Mouse (Mus musculus) megakaryocyte-erythroid progenitor cell, adult 5-6 weeks (primary cell): ENCODE results near the gene Bicc1. TPM values are rescaled to one million over a fixed set of nuclear protein-coding genes. Genes with fewer than 3 reads are reported as not detected.

Experiments used
- ATAC-seq: replicated peaks from 2 replicates; pipeline ENCODE4 v1.8.0; 2016; ENCODE audit warnings: mild to moderate bottlenecking, inconsistent platforms; ENCODE audit not compliant: severe bottlenecking, poor library complexity, low FRiP score, low TSS enrichment
- total RNA-seq, 2 experiments: library from RNA; stranded (forward) in 1 of 2; stranded (reverse) in 1 of 2; fragments of 200-1000, 215-1000 nt in 1 of 2; fragments of >200 nt in 1 of 2; fragmentation: Nextera tagmentation in 1 of 2; gene quantifications; 2 replicates each; pipeline ENCODE4 v1.2.3; 2014 to 2017

Gene Bicc1
- total RNA-seq, 2 experiments from 2014 or later = not detected

GRCm38 (mm10) chr10:70919851-70920250 lies 239.6 kb downstream of the Bicc1 start:
- no peak for ATAC-seq

- no peak for ATAC-seq
Observed at GRCm38 (mm10) chr10:70919031-70919663, 240.4 kb downstream of the Bicc1 start.

- no peak for ATAC-seq
Observed at GRCm38 (mm10) chr10:70916697-70917096, 242.8 kb downstream of the Bicc1 start.

GRCm38 (mm10) chr10:70915096-70915495 lies 244.4 kb downstream of the Bicc1 start:
- no peak for ATAC-seq

GRCm38 (mm10) chr10:70903936-70904335 lies 255.6 kb downstream of the Bicc1 start:
- no peak for ATAC-seq

- ATAC-seq = no peak
Observed at GRCm38 (mm10) chr10:70902751-70903485, 256.6 kb downstream of the Bicc1 start.

GRCm38 (mm10) chr10:70901193-70901875 lies 258.2 kb downstream of the Bicc1 start:
- no peak for ATAC-seq

- no peak for ATAC-seq
Observed at GRCm38 (mm10) chr10:70895891-70896290, 263.6 kb downstream of the Bicc1 start.

GRCm38 (mm10) chr10:70878046-70878445 lies 281.5 kb downstream of the Bicc1 start:
- no peak for ATAC-seq

GRCm38 (mm10) chr10:70877631-70878030 lies 281.9 kb downstream of the Bicc1 start:
- ATAC-seq = no peak

- ATAC-seq = no peak
Observed at GRCm38 (mm10) chr10:70876522-70876921, 283.0 kb downstream of the Bicc1 start.

- ATAC-seq = no peak
Observed at GRCm38 (mm10) chr10:70876119-70876518, 283.4 kb downstream of the Bicc1 start.

GRCm38 (mm10) chr10:70874994-70875538 lies 284.4 kb downstream of the Bicc1 start:
- ATAC-seq = no peak

Other genes starting within 250 kb of the Bicc1 start
- 45.5 and 81.4 TPM in 2 replicates for gene Tfam, start 78.6 kb upstream of the Bicc1 start, total RNA-seq (2014; fragmentation: Nextera tagmentation)
- 177 and 190 TPM in 2 replicates for gene Tfam, start 78.6 kb upstream of the Bicc1 start, total RNA-seq (2017)
- 21.4 and 24.8 TPM in 2 replicates for gene Ube2d1, start 125.6 kb upstream of the Bicc1 start, total RNA-seq (2014; fragmentation: Nextera tagmentation)
- 7.8 and 12.4 TPM in 2 replicates for gene Ube2d1, start 125.6 kb upstream of the Bicc1 start, total RNA-seq (2017)
- gene Cisd1, start 185.3 kb upstream of the Bicc1 start, total RNA-seq (2014; fragmentation: Nextera tagmentation) = 65.6 and 69.4 TPM in 2 replicates
- gene Cisd1, start 185.3 kb upstream of the Bicc1 start, total RNA-seq (2017) = 19.8 and 20.6 TPM in 2 replicates
- gene Ipmk, start 188.1 kb upstream of the Bicc1 start, total RNA-seq (2014; fragmentation: Nextera tagmentation) = 26.2 and 37.2 TPM in 2 replicates
- gene Ipmk, start 188.1 kb upstream of the Bicc1 start, total RNA-seq (2017) = 42.3 and 49.0 TPM in 2 replicates